Mouse (Mus musculus) intestine, postnatal 0 days (tissue): Measurements from ENCODE around the gene Prpsap2. TPM values are rescaled to one million over a fixed set of nuclear protein-coding genes. Genes with fewer than 3 reads are reported as not detected.
A peak's percentile ranks its signal among the peaks of the same experiment; 100 is the strongest.

Experiments
- ATAC-seq: fragments of 200-750 bp; cut with Nextera tagmentation; 2 replicates; pipeline ENCODE4 v1.8.0; 2017; ENCODE audit warnings: mild to moderate bottlenecking, moderate TSS enrichment, moderate library complexity
- H3K27ac ChIP-seq: fragments of 300-500 bp; sonication (generic); 2 replicates; pipeline ENCODE4 v1.5.1; 2014; ENCODE audit warnings: mild to moderate bottlenecking, low read depth, low read length, moderate library complexity
- H3K27me3 ChIP-seq: fragments of 300-500 bp; sonication (generic); replicated peaks from 2 replicates; pipeline ENCODE4 v1.6.1; 2014; ENCODE audit warnings: low read length, mixed read lengths; ENCODE audit not compliant: control insufficient read depth, insufficient read depth
- H3K36me3 ChIP-seq: fragments of 300-500 bp; sonication (generic); 2 replicates; pipeline ENCODE4 v1.6.1; 2014; ENCODE audit warnings: mild to moderate bottlenecking, moderate library complexity; ENCODE audit not compliant: control insufficient read depth, insufficient read depth
- H3K4me1 ChIP-seq: fragments of 300-500 bp; sonication (generic); replicated peaks from 2 replicates; pipeline ENCODE4 v1.6.1; 2014; ENCODE audit warnings: antibody characterized with exemption, low read length, mixed read lengths; ENCODE audit not compliant: control insufficient read depth, insufficient read depth
- H3K4me2 ChIP-seq: fragments of 300-500 bp; sonication (generic); replicated peaks from 2 replicates; pipeline ENCODE4 v1.6.1; 2014; ENCODE audit warnings: low read depth, mild to moderate bottlenecking, moderate library complexity
- H3K4me3 ChIP-seq: fragments of 300-500 bp; sonication (generic); 2 replicates; pipeline ENCODE4 v1.5.1; 2014; ENCODE audit warnings: low read depth, low read length
- H3K9ac ChIP-seq: fragments of 300-500 bp; sonication (generic); 2 replicates; pipeline ENCODE4 v1.6.1; 2014; ENCODE audit warnings: mild to moderate bottlenecking, low read depth, low read length
- H3K9me3 ChIP-seq: fragments of 300-500 bp; sonication (generic); 2 replicates; pipeline ENCODE4 v1.6.1; 2016; ENCODE audit warnings: mixed run types; ENCODE audit not compliant: control insufficient read depth
- CTCF ChIP-seq: sonication (generic); IDR thresholded peaks from 2 replicates; pipeline ENCODE4 v1.5.1; 2016; ENCODE audit warnings: low read depth, mild to moderate bottlenecking, control low read depth, antibody characterized with exemption, moderate library complexity
- WGBS: fragments of 180-500 bp; shearing (Covaris S2); extraction: QIAGEN DNeasy Blood & Tissue Kit; methylation state at CpG from one replicate; pipeline ENCODE4 v1.1.7; 2014; 5-methylcytosine and 5-hydroxymethylcytosine counted together
- polyA plus RNA-seq: library from polyadenylated mRNA; unstranded; fragments of >200 nt; fragmentation: Nextera tagmentation; extraction: Ambion mirVana; gene quantifications from 2 replicates; pipeline ENCODE4 v1.2.1, GENCODE M21; 2015

The Prpsap2 gene
- polyA plus RNA-seq, 1 experiment from 2014 or later, result 15.1 TPM

- H3K4me3 ChIP-seq, result no peak overlapping the region
- H3K27ac ChIP-seq, result peak overlapping the region; percentile 95
- peaks cover 57% of the 10 kb centered on the region for H3K36me3 ChIP-seq
- H3K4me1 ChIP-seq, result peaks cover 11% of the 10 kb centered on the region; the same call in 1 of the 2 replicates
- no peaks in the 10 kb centered on the region for H3K27me3 ChIP-seq
- no peaks in the 10 kb centered on the region for H3K9me3 ChIP-seq
- no peak for ATAC-seq
- no peak overlapping the region for H3K9ac ChIP-seq
- TF ChIP-seq CTCF, result peak; percentile 30
- H3K4me2 ChIP-seq, result no peak overlapping the region
These were observed 63.0 kb downstream of the Prpsap2 start for GRCm38 (mm10) chr11:61698852-61699251.

GRCm38 (mm10) chr11:61692996-61693395, 68.9 kb downstream of the Prpsap2 start:
- Histone ChIP-seq H3K9me3 (no peaks in the 10 kb centered on the region), H3K9ac (no peak overlapping the region), H3K27me3 (no peaks in the 10 kb centered on the region), H3K4me1 (no peaks in the 10 kb centered on the region), H3K4me2 (no peak overlapping the region), H3K27ac (no peak overlapping the region), H3K4me3 (no peak overlapping the region), H3K36me3 (peaks cover 39% of the 10 kb centered on the region; the same call in 1 of the 2 replicates)
- no peak for ATAC-seq
- 92% methylated on average over 5 of the region's 5 CpGs for WGBS
- no peak for TF ChIP-seq CTCF

GRCm38 (mm10) chr11:61687595-61687994, 74.3 kb downstream of the Prpsap2 start:
- 48% methylated on average over 2 of the region's 2 CpGs for WGBS
- peak overlapping the region; percentile 81 for H3K4me2 ChIP-seq
- H3K27ac ChIP-seq, result peak overlapping the region; percentile 50; the same call in 1 of the 2 replicates
- H3K4me1 ChIP-seq, result peaks cover 8% of the 10 kb centered on the region; the same call in 1 of the 2 replicates
- TF ChIP-seq CTCF, result no peak
- no peaks in the 10 kb centered on the region for H3K9me3 ChIP-seq
- H3K4me3 ChIP-seq, result no peak overlapping the region
- H3K27me3 ChIP-seq, result no peaks in the 10 kb centered on the region
- peaks cover 13% of the 10 kb centered on the region; the same call in 1 of the 2 replicates for H3K36me3 ChIP-seq
- ATAC-seq, result no peak
- H3K9ac ChIP-seq, result no peak overlapping the region

GRCm38 (mm10) chr11:61686906-61687453, 74.9 kb downstream of the Prpsap2 start:
- 47% methylated on average over 10 of the region's 10 CpGs for WGBS
- peak overlapping the region; percentile 8 for H3K4me3 ChIP-seq
- no peaks in the 10 kb centered on the region for H3K27me3 ChIP-seq
- H3K27ac ChIP-seq, result peak overlapping the region; percentile 50
- peaks cover 8% of the 10 kb centered on the region; the same call in 1 of the 2 replicates for H3K4me1 ChIP-seq
- peak; percentile 30; the same call in 1 of the 2 replicates for TF ChIP-seq CTCF
- peaks cover 11% of the 10 kb centered on the region; the same call in 1 of the 2 replicates for H3K36me3 ChIP-seq
- peak overlapping the region; percentile 81 for H3K4me2 ChIP-seq
- ATAC-seq, result 0 out of 2 replicates have a peak, but pooled peaks have one; percentile 7
- no peaks in the 10 kb centered on the region for H3K9me3 ChIP-seq
- H3K9ac ChIP-seq, result 0 out of 2 replicates have a peak overlapping the region, but pooled peaks have one; percentile 18

- H3K4me2 ChIP-seq, result peak overlapping the region; percentile 81
- no peak for TF ChIP-seq CTCF
- 33% methylated on average over 2 of the region's 2 CpGs for WGBS
- H3K27me3 ChIP-seq, result no peaks in the 10 kb centered on the region
- H3K4me3 ChIP-seq, result peak overlapping the region; percentile 52
- no peaks in the 10 kb centered on the region for H3K9me3 ChIP-seq
- peak overlapping the region; percentile 69 for H3K9ac ChIP-seq
- peaks cover 4% of the 10 kb centered on the region; the same call in 1 of the 2 replicates for H3K36me3 ChIP-seq
- ATAC-seq, result peak; percentile 35
- peak overlapping the region; percentile 95 for H3K27ac ChIP-seq
- peaks cover 8% of the 10 kb centered on the region; the same call in 1 of the 2 replicates for H3K4me1 ChIP-seq
These were observed 75.7 kb downstream of the Prpsap2 start for GRCm38 (mm10) chr11:61686141-61686540.

GRCm38 (mm10) chr11:61685119-61685725, 76.7 kb downstream of the Prpsap2 start:
- no peaks in the 10 kb centered on the region for H3K9me3 ChIP-seq
- peak overlapping the region; percentile 81 for H3K4me2 ChIP-seq
- peaks cover 8% of the 10 kb centered on the region; the same call in 1 of the 2 replicates for H3K4me1 ChIP-seq
- WGBS, result 51% methylated on average over 8 of the region's 8 CpGs
- TF ChIP-seq CTCF, result no peak
- H3K4me3 ChIP-seq, result peak overlapping the region; percentile 52
- H3K27ac ChIP-seq, result peak overlapping the region; percentile 95
- peaks cover 4% of the 10 kb centered on the region; the same call in 1 of the 2 replicates for H3K36me3 ChIP-seq
- H3K9ac ChIP-seq, result peak overlapping the region; percentile 69
- no peak for ATAC-seq
- no peaks in the 10 kb centered on the region for H3K27me3 ChIP-seq
